Mouse (Mus musculus) WW6 (cell line): ENCODE measurements around the gene Kansl2.

Experiments used
- DNase-seq: peaks from one replicate; pipeline ENCODE4 v3.0.0-alpha.2; 2013; ENCODE audit warnings: low read depth, low spot score

The Kansl2 gene

DNA sequence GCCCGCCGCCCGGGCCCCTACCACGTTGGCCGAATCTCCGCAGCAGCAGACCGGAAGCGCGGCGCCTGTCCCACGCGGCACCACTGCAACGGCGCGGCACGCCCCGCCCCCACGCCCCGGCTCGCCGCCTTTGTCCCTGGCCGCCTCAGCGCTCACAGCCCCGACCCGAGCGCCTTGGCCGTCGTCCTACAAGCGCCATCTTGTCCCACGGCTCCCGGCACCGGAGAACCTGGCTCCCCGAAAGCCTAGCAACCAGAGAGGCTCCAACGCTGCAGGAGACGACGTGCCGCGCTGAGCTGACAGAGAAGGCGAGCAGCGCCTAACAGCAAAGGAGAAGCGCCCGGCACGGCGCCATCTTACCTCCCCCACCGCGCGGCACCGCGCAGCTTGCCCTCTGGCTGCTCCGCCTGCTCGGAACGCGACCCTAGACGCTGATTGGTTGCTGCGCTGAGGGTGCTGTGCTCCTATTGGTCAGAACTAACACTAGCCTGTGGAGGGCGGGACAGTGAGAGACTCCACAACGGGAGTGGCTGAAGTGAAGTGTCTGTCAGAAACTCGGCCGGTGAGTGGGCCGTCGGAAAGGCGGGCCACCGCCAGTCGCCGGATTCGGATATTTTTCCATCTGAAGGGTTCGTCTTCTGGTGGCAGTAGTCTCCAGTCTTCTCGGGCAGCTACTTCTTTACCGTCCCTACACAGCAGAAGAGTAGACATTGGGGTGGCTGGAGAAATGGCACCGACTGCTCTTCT, at the start of gene Kansl2:
Gene Kansl2 (minus strand): TSS at position 384 of the 747 bp plus-strand sequence.
- peak; percentile 96 for DNase-seq

DNA sequence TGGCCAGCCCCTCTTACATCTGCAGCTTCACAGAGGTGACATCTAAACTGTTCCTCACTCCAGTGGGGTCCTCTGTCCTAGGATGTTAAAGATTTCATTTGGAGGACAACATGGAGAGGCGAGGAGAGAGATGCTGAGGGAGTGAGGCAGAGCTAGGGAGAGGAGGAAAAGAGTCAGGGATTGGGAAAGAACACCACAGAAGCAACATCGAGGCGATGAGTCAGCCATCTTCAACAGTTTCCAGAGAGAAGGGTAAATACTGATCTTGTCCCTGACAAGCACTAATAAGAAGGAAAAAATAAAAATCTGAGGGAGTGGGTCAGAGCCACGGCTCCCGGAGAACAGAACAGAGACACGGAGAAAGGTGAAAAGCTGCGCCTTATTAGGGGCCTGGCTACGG, 48.9 kb upstream of the Kansl2 start:
- no peak for DNase-seq

- no peak for DNase-seq
Observed at GRCm38 (mm10) chr15:98582410-98582809, 48.3 kb upstream of the Kansl2 start.

- peak; percentile 57 for DNase-seq
Observed at GRCm38 (mm10) chr15:98579795-98580464, 45.9 kb upstream of the Kansl2 start.

DNA sequence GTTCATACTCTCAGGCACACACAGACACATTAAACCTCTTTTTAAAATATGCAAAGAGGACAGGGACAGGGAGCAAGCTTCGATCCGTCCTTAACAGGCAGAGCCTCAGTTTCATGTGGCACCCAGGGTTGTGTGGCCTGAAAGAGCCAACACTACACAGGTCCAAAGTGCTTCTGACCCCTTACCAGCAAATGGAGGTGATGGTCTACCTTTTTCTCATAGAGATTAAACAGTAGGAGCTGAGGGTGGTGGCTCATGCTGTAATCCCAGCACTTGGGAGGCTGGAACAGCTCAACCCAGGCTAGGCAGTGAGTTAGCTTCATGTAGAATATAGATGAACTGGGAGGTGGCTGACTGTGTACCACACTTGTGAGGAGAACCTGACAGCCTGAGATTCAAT, 45.2 kb upstream of the Kansl2 start:
- no peak for DNase-seq

DNA sequence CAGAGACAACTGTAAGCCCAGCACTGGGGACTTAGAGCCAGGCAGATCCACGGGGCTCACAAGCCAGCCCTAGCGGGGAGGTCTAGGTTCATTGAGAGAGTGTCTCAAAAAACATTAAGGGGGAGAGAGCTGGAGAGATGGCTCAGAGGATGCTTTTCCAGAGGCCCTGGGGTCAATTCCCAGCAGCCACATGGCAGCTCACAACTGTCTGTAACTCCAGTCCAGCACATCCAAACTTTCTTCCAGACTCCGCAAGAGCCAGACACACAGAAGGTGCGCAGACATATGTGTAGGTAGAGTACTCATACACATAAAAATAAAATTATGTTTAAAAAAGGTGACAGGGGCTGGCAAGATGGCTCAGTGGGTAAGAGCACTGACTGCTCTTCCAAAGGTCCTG, 39.2 kb upstream of the Kansl2 start:
- no peak for DNase-seq

- DNase-seq: no peak
Observed at GRCm38 (mm10) chr15:98570873-98571538, 36.9 kb upstream of the Kansl2 start, which contains the start of the genes Ccnt1 and 4930415O20Rik. Ccnt1 (minus strand) TSS chr15:98570923. 4930415O20Rik (plus strand) TSS chr15:98571004.

DNA sequence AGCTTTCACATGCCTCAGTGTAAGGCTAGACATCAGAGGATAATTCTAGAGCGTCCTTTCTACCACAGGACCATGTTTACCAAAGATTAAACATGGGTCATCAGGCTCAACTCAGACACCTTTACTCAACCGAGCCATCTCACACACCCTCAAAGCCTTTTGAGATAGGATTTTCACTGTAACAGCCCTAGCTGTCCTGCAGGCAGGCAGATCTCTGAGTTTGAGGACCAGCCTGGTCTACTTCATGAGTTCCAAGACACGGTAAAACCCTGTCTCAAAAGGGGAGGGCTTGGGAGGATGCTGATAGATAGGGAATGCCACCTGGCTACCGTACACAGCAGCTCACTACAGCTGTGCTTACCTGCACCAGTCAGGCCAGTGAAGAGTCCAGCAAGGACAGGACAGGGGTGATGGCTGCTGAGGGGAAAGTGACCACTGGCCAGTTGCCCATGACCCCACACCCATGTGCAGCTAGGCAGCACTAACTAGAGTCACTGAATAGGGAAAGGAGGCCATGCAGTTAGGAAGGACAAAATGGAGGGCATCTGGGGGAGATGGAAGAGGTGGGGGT, 35.8 kb upstream of the Kansl2 start:
- no peak for DNase-seq

- no peak for DNase-seq
Observed at GRCm38 (mm10) chr15:98569216-98569615, 35.2 kb upstream of the Kansl2 start.

DNA sequence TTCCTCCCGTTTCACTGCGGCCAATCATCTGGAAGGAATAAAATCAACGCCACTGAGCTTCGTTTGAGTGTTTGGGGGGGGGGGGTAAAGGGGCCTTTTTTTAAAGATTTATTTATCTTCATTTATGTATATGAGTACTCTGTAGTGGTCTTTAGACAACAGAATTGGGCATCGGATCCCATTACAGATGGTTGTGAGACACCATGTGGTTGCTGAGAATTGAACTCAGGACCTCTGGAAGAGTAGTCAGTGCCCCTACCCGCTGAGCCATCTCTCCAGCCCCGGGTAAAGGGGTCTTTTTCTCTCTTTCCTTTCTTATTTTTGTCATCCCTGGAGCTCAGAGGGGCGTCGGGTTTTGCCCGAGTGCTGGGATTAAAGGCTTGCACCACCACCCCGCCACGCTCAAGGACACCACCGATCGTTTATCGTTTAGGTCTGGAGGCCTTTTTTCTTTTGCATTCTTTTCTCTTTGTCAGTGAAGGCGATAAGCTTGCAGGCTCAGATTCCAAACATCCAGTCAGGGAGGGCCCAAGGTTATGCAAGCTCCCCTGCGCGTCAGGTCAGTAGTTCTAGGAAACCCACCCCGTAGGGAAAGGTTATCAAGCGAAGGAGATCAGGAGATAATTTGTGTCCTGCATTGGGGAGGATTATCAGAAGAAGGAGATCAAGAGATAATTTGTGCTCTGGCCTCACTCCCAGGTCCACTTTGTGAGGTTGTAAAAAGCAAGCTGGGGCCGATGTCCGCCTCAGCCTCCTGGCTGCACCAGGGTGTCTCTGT, 34.4 kb upstream of the Kansl2 start:
- DNase-seq: no peak

DNA sequence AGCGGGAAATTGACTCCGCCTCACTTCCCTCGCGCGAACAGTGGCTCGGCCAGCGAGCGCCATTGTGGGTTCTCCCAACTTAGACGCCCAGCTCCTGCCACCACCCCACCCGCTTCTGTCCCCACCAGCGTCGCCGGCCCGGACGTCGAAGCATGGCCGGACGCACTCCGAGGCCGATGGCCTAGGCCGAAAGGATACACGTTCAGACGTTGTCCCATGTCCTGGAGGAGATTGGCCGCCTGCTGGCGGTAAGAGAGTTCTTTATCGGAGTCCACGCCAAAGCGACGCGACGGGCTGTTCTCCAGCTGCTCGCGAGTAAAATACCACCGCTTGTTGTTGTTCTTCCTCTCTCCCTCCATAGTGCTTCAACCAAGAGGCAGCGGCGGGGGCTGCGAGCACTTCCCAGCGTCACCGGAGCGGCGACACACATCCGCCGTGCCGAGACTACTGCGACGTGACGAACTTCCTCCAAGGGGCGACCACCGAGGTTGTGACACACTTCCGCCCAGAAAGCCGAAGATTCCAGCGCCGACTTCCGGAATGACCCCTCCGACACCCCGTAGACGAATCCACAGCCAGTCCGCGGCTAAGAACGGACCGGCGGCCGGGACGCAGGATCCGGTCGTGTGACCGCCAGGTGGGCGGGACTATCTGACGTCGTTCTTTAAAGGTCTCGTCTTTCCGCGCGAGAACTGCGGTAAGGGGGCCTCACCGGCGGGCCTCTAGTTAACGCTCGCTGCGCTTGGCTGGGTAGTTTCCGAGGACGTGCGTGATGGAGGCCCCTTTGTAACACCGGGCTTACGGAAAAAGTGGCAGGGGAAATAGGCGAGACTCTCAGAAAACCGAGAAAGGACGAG, 33.4 kb upstream of the Kansl2 start:
- DNase-seq: peak; percentile 97

- no peak for DNase-seq
Observed at GRCm38 (mm10) chr15:98566973-98567277, 32.9 kb upstream of the Kansl2 start.

DNA sequence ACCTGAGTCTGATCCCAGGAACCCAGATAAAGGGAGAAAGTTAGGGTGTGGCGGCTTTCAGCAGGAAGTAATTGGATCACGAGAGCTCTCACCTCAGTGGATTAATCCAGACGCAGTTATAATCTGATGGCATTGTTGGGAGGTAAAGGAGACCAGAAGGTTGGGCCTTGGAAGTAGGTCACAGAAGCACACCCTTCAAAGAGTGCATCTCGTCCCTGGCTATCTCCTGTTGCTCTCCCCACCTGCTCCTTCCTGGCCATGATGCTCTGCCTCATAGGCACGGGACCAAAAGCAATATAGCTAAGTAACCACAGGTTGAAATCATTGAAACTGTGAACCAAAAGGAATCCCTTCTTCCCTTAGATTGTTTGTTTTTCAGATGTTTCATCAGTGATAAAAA, 23.1 kb upstream of the Kansl2 start:
- DNase-seq: no peak

DNA sequence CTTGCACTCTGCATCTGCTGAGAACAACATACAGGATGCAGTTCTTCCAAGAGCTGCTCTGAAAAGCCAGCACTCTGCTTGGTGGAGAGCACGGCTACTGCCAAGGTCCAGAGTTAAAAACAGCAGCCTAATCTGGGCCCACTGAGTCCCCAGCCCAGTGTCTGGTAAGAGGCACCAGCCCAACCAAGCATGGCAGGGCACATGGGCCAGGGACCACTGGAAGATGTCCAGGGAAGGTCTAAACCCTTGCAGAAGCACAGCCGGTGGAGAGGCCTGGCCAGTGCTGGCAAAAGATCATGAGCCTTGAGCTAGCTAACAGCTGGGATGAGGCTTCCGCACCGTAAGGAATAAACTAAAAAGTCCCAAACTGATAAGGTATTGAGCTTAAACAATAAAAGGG, 21.8 kb upstream of the Kansl2 start:
- no peak for DNase-seq

DNA sequence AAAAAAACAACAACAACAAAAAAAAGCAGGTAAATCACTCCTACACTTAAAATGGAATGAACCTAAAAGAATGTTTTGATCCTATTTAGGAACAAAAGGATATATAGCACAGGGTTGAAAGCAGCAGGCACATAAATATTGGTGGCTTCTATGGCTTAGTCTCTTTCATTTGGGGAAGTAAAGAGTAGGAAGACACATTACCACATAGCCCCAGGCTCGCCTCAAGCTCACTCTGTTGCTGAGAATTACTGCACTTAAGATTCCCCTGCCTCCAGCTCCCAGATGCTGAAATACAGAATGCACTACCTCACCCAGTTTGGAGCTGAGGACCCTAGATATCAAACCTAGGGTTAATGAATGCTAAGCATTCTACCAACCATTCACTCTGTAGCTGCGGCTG, 18.7 kb upstream of the Kansl2 start:
- DNase-seq: no peak

DNA sequence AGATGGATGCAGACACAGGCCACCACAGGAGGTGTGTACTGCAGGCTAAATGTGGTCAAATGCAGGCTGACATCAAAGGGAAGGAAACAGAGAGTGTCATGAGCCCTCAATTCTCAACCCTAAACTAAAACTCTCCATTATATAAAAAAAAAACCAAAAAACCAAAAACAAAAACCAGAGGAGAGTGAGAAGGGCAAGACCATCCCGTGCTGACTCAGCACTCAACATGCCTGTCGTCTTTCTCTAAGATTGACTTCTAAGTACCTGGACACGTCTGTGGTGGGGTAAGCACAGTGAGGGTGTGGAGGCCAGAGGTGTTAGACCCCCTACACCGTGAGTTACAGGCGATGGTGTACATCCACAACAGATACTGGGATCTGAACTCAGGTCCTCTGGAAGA, 12.8 kb upstream of the Kansl2 start:
- no peak for DNase-seq

- no peak for DNase-seq
Observed at GRCm38 (mm10) chr15:98545151-98545550, 11.1 kb upstream of the Kansl2 start.

DNA sequence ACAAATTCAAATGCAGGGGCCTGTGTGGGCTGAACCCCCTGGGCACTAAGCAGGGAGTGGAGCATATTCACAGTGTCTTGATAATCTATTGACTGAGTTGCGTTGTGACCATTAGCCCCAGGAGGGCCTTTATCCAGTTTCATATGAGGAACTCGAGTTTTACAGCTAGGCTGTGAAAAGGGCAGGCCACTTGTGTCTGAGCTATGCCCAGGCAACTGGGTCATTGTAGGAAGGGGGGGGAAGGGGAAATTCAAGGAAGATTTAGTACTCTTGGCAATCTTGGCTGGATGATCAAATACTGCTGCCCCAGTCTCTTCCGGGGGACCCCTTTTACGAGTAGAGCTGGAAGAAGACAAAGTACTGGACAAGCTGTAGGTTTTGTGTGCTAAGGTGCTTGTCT, 9.3 kb upstream of the Kansl2 start:
- no peak for DNase-seq

GRCm38 (mm10) chr15:98541064-98541463, 7.0 kb upstream of the Kansl2 start:
- DNase-seq: no peak

GRCm38 (mm10) chr15:98537923-98538322, 3.9 kb upstream of the Kansl2 start:
- no peak for DNase-seq
